Mouse (Mus musculus): ENCODE data around the gene Prdm5.

DNA sequence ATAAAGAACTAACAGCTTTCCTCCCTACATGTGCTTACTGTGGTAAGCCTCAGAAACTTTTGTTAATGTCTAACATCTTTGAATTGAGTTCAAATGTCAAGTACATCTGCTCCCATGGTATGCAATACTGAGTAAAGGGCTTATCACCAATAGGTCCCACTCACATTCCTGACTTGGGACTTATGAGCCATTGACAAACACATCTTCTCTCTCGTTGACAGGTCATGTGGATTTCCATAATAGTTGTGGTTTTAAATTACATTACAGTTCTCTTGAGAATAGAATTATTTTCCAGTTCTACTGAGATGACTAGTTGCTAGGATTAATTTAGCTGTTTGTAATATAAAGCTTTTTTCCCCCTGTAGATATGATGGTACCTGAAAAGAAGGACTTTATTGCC, 49.9 kb downstream of the Prdm5 start:
- TF ChIP-seq CTCF (IDR thresholded peaks at IDR 0.05; ENCODE audit: low read depth) (no peak), EP300 (optimal IDR thresholded peaks at IDR 0.05) (no peak)
